Mouse (Mus musculus) heart, postnatal 0 days (tissue): ENCODE measurements around the gene Plcd4. TPM values are rescaled to one million over a fixed set of nuclear protein-coding genes. Genes with fewer than 3 reads are reported as not detected.

Source experiments
- ATAC-seq: fragments of 200-750 bp; cut with Nextera tagmentation; 2 replicates; pipeline ENCODE4 v1.8.0; 2017; ENCODE audit warnings: low read depth, moderate number of reproducible peaks, moderate library complexity; ENCODE audit not compliant: insufficient read depth
- DNase-seq: peaks from one replicate; pipeline ENCODE4 v3.0.0-alpha.2; 2016; ENCODE audit warnings: low spot score
- H3K27ac ChIP-seq: fragments of 300-500 bp; sonication (generic); 2 replicates; pipeline ENCODE4 v1.5.1; 2014; ENCODE audit warnings: low read depth, mild to moderate bottlenecking
- H3K27me3 ChIP-seq: fragments of 300-500 bp; sonication (generic); 2 replicates; pipeline ENCODE4 v1.6.1; 2014; ENCODE audit warnings: low read length, mixed read lengths; ENCODE audit not compliant: control insufficient read depth, insufficient read depth
- H3K36me3 ChIP-seq: fragments of 300-500 bp; sonication (generic); replicated peaks from 2 replicates; pipeline ENCODE4 v1.6.1; 2014; ENCODE audit warnings: low read length, mixed read lengths; ENCODE audit not compliant: control insufficient read depth, insufficient read depth
- H3K4me1 ChIP-seq: fragments of 300-500 bp; sonication (generic); 2 replicates; pipeline ENCODE4 v1.6.1; 2014; ENCODE audit warnings: antibody characterized with exemption; ENCODE audit not compliant: control insufficient read depth, insufficient read depth
- H3K4me2 ChIP-seq: fragments of 300-500 bp; sonication (generic); 2 replicates; pipeline ENCODE4 v1.6.1; 2014; ENCODE audit warnings: low read depth, mild to moderate bottlenecking, low read length, moderate library complexity
- H3K4me3 ChIP-seq: fragments of 300-500 bp; sonication (generic); 2 replicates; pipeline ENCODE4 v1.5.1; 2014; ENCODE audit warnings: low read depth, low read length
- H3K9ac ChIP-seq: fragments of 300-500 bp; sonication (generic); replicated peaks from 2 replicates; pipeline ENCODE4 v1.6.1; 2014; ENCODE audit warnings: low read depth, low read length, mixed read lengths
- H3K9me3 ChIP-seq: fragments of 300-500 bp; sonication (generic); replicated peaks from 2 replicates; pipeline ENCODE4 v1.6.1; 2016; ENCODE audit warnings: low read length; ENCODE audit not compliant: control insufficient read depth
- CTCF ChIP-seq: IDR thresholded peaks from 2 replicates; pipeline ENCODE4 v1.5.1; 2016; ENCODE audit warnings: antibody characterized with exemption, control low read depth, low read depth
- EP300 ChIP-seq: IDR thresholded peaks from 2 replicates; pipeline ENCODE4 v1.6.1; 2016; ENCODE audit warnings: antibody characterized with exemption, low read depth
- WGBS: fragments of 180-500 bp; shearing (Covaris S2); extraction: QIAGEN DNeasy Blood & Tissue Kit; methylation state at CpG from one replicate; pipeline ENCODE4 v1.1.7; 2014; 5-methylcytosine and 5-hydroxymethylcytosine counted together
- polyA plus RNA-seq: library from polyadenylated mRNA; unstranded; fragments of >200 nt; fragmentation: Nextera tagmentation; extraction: Ambion mirVana; gene quantifications from 2 replicates; pipeline ENCODE4 v1.2.1, GENCODE M21; 2015
- total RNA-seq: library from RNA; depleted of rRNA; stranded (reverse); fragments of >200 nt; gene quantifications from 2 replicates; pipeline ENCODE4 v1.2.3, GENCODE M21; 2014; ENCODE audit warnings: low replicate concordance

Plcd4 gene
- total and polyA plus RNA-seq, 2 experiments from 2014 or later: 0.15 TPM; not detected in 1

- no peak for DNase-seq
- H3K27me3 ChIP-seq: no peaks in the 10 kb centered on the region
- TF ChIP-seq EP300 (no peak), CTCF (no peak)
- H3K4me1 ChIP-seq: peaks cover 18% of the 10 kb centered on the region
- H3K36me3 ChIP-seq: peaks cover 36% of the 10 kb centered on the region
- no peak for ATAC-seq
- no peak overlapping the region for H3K27ac ChIP-seq
- H3K9ac ChIP-seq: no peak overlapping the region
- H3K9me3 ChIP-seq: no peaks in the 10 kb centered on the region
- WGBS: 84% methylated on average over 3 of the region's 3 CpGs
- H3K4me2 ChIP-seq: no peak overlapping the region
- no peak overlapping the region for H3K4me3 ChIP-seq
Measured at GRCm38 (mm10) chr1:74582621-74583020, 39.9 kb downstream of the Plcd4 start.

DNA sequence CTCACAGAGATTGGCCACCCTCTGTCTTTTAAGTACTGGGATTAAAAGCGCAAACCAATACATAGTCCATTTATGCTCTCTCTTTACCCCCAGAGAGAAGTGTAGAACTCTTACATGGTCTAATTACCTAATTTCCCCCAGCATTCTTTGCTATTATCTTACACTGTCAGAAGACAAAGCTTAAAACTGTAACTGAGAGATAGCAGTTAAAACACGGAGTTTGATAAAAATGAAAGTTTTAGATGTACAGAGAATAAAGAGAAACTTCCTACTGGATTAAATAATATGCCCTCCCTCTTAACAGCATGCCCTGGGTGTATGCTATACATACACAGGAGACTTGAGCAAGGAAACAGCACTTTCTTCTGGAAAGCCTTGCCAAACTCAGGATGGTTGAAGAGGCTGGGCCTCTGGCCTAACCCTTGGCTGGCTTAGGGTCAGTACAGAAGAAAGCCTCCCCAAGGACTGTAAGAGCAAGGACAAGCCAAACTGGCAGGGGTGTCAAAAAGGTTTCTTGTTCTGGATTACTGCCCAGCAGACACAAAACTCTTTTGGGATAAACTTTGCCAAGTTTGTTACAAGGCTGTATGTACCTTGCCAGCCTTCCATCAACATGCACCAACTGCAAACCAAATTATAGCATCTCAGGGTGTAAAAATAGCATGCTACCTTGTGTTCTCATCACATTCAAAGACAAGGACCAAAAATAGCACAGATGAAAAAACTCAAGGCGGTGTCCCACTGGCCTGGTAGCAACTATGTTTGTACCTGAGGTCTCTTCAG is 42.1 kb downstream of the Plcd4 start:
- H3K27me3 ChIP-seq: no peaks in the 10 kb centered on the region
- H3K4me2 ChIP-seq: no peak overlapping the region
- no peak overlapping the region for H3K9ac ChIP-seq
- ATAC-seq (no peak), DNase-seq (no peak)
- H3K4me3 ChIP-seq: no peak overlapping the region
- 71% methylated on average over 3 of the region's 3 CpGs for WGBS
- no peak for TF ChIP-seq EP300
- no peak for TF ChIP-seq CTCF
- H3K36me3 ChIP-seq: peaks cover 17% of the 10 kb centered on the region; the same call in 1 of the 2 replicates
- no peaks in the 10 kb centered on the region for H3K9me3 ChIP-seq
- H3K4me1 ChIP-seq: peaks cover 25% of the 10 kb centered on the region
- no peak overlapping the region; the same call in 1 of the 2 replicates for H3K27ac ChIP-seq

GRCm38 (mm10) chr1:74587233-74587772 is 44.6 kb downstream of the Plcd4 start:
- peaks cover 28% of the 10 kb centered on the region for H3K36me3 ChIP-seq
- ATAC-seq: no peak
- H3K9me3 ChIP-seq: no peaks in the 10 kb centered on the region
- H3K4me1 ChIP-seq: peaks cover 25% of the 10 kb centered on the region
- H3K27me3 ChIP-seq: no peaks in the 10 kb centered on the region
- H3K9ac ChIP-seq: peak overlapping the region; percentile 55
- DNase-seq: no peak
- peak overlapping the region; percentile 78 for H3K4me2 ChIP-seq
- H3K4me3 ChIP-seq: peak overlapping the region; percentile 79
- TF ChIP-seq EP300: no peak
- no peak for TF ChIP-seq CTCF
- WGBS: under 1% methylated on average over 24 of the region's 24 CpGs
- peak overlapping the region; percentile 71 for H3K27ac ChIP-seq

- H3K27ac ChIP-seq: peak within 1 kb of the TSS; percentile 71
- H3K4me1 ChIP-seq: peaks cover 25% of the 10 kb centered on the region
- ATAC-seq (peak; percentile 98), DNase-seq (peak; percentile 100)
- peak within 1 kb of the TSS; percentile 92 for H3K4me2 ChIP-seq
- H3K9ac ChIP-seq: peak within 1 kb of the TSS; percentile 70
- H3K36me3 ChIP-seq: peaks cover 26% of the 10 kb centered on the region
- WGBS: under 1% methylated on average over 39 of the region's 48 CpGs
- TF ChIP-seq CTCF (peak; percentile 9), EP300 (peak; percentile 93)
- no peaks in the 10 kb centered on the region for H3K9me3 ChIP-seq
- H3K27me3 ChIP-seq: no peaks in the 10 kb centered on the region
- H3K4me3 ChIP-seq: peak within 1 kb of the TSS; percentile 79
Measured at GRCm38 (mm10) chr1:74587773-74588445, 45.2 kb downstream of the Plcd4 start, which contains the start of the genes Zfp142 and Bcs1l. Gene Zfp142, minus strand, starts transcription at chr1:74588246. Gene Bcs1l, plus strand, starts transcription at chr1:74588289.

GRCm38 (mm10) chr1:74594434-74594833 is 51.7 kb downstream of the Plcd4 start:
- peaks cover 71% of the 10 kb centered on the region for H3K36me3 ChIP-seq
- 72% methylated on average over 8 of the region's 8 CpGs for WGBS

More at GRCm38 (mm10) chr1:74594434-74594833, 51.7 kb downstream of the Plcd4 start:
- no peak for DNase-seq
- no peak for ATAC-seq
- Histone ChIP-seq H3K9me3 (no peaks in the 10 kb centered on the region), H3K4me1 (no peaks in the 10 kb centered on the region), H3K27ac (no peak overlapping the region), H3K9ac (no peak overlapping the region), H3K4me2 (no peak overlapping the region), H3K27me3 (no peaks in the 10 kb centered on the region), H3K4me3 (no peak overlapping the region)
- TF ChIP-seq EP300: no peak
